Mouse (Mus musculus) thymus, postnatal 4 days (tissue): ENCODE data around the gene Magi1.

Experiments used
- DNase-seq: peaks from one replicate; pipeline ENCODE4 v3.0.0; 2021

Gene Magi1

GRCm38 (mm10) chr6:94155996-94156395 lies 127.7 kb downstream of the Magi1 start:
- DNase-seq: no peak

- no peak for DNase-seq
Measured at GRCm38 (mm10) chr6:94154854-94155601, 128.7 kb downstream of the Magi1 start.

- no peak for DNase-seq
Measured at GRCm38 (mm10) chr6:94152881-94153280, 130.8 kb downstream of the Magi1 start.

GRCm38 (mm10) chr6:94150876-94151275 lies 132.8 kb downstream of the Magi1 start:
- no peak for DNase-seq

- DNase-seq: no peak
Measured at GRCm38 (mm10) chr6:94149800-94150199, 133.9 kb downstream of the Magi1 start.

GRCm38 (mm10) chr6:94146206-94146493 lies 137.6 kb downstream of the Magi1 start:
- no peak for DNase-seq

- no peak for DNase-seq
Measured at GRCm38 (mm10) chr6:94145430-94146205, 138.1 kb downstream of the Magi1 start.

GRCm38 (mm10) chr6:94142493-94142892 lies 141.2 kb downstream of the Magi1 start:
- no peak for DNase-seq

- no peak for DNase-seq
Measured at GRCm38 (mm10) chr6:94141496-94141895, 142.2 kb downstream of the Magi1 start.

- DNase-seq: no peak
Measured at GRCm38 (mm10) chr6:94139952-94140414, 143.7 kb downstream of the Magi1 start.

GRCm38 (mm10) chr6:94136693-94137092 lies 147.0 kb downstream of the Magi1 start:
- DNase-seq: no peak

- no peak for DNase-seq
Measured at GRCm38 (mm10) chr6:94134159-94134558, 149.6 kb downstream of the Magi1 start.

- no peak for DNase-seq
Measured at GRCm38 (mm10) chr6:94131999-94132398, 151.7 kb downstream of the Magi1 start.

GRCm38 (mm10) chr6:94130389-94130788 lies 153.3 kb downstream of the Magi1 start:
- no peak for DNase-seq

GRCm38 (mm10) chr6:94126763-94127162 lies 157.0 kb downstream of the Magi1 start:
- DNase-seq: no peak

GRCm38 (mm10) chr6:94125144-94125543 lies 158.6 kb downstream of the Magi1 start:
- no peak for DNase-seq

- no peak for DNase-seq
Measured at GRCm38 (mm10) chr6:94124279-94124678, 159.4 kb downstream of the Magi1 start.

- DNase-seq: no peak
Measured at GRCm38 (mm10) chr6:94122566-94123150, 161.1 kb downstream of the Magi1 start.

GRCm38 (mm10) chr6:94121488-94121887 lies 162.2 kb downstream of the Magi1 start:
- no peak for DNase-seq

- no peak for DNase-seq
Measured at GRCm38 (mm10) chr6:94116434-94117432, 167.0 kb downstream of the Magi1 start.

GRCm38 (mm10) chr6:94111833-94112232 lies 171.9 kb downstream of the Magi1 start:
- DNase-seq: no peak

- DNase-seq: no peak
Measured at GRCm38 (mm10) chr6:94107401-94108107, 176.2 kb downstream of the Magi1 start.
